8 mouse cellular contexts compared by ENCODE assay signal in the genomic region with DNA sequence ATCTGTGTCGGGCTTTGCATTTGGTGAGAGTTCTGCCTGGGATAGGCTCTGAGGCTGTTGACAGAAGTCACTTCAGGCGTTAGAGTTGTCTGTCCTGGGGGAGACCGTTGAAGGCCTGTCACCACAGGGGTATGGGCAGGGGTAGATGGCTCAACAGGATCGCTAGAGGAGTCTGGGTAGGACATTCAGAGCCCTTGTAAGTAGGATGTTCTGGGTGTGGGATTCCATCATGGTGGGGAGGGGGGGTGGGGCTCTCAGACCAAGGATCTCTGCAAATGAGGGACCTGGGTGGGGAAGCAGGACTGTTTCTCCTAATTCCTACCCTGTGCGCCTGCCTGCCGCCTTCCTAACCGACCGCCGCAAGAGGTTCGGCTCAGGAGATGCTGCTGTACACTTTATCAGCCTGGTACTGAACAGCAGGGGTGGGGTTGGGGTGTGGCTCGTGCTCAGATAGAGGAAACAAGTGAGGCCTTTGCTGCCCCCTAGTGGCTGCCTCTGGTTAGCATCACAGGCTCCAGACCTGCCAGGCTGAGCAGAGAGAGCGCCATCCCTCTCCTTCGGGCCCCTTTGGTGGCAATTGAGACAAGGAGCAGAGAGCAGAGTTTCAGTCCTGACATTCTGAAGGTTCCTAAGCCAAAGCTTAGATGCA. TPM values are rescaled to one million over a fixed set of nuclear protein-coding genes. Genes with fewer than 3 reads are reported as not detected.
DNase-seq lines count a peak whose midpoint lies in the region; ATAC-seq lines count a peak whose summit lies in the region.

No protein-coding gene starts in this region.

- no peak overlapping the region for H3K4me3 ChIP-seq in intestine, embryonic 16.5 days (ENCODE audit: low read length)
- H3K4me3 ChIP-seq in midbrain, embryonic 10.5 days, result peak overlapping the region; percentile 17; the same call in 1 of the 2 replicates

- intact Hi-C loops in left cerebral cortex, postnatal 25 days (cut with DNase I), result no loop called here

- peak; percentile 56 for ATAC-seq in intestine, embryonic 16.5 days

- DNase-seq in adrenal gland, adult (ENCODE audit: inconsistent age in 2 of 2, low spot score in 1 of 2), result peak; percentile 91 to 97
- peak; percentile 89 for DNase-seq in embryo, embryonic 11 days
- DNase-seq in gastrocnemius, postnatal 4 days (ENCODE audit: low spot score in 2 of 2), result peak; percentile 89 to 93
- DNase-seq in left cerebral cortex, postnatal 25 days (ENCODE audit: low spot score in 2 of 2), result peak; percentile 90 to 93
- peak; percentile 88 for DNase-seq in midbrain, embryonic 10.5 days (ENCODE audit: low spot score)
- peak; percentile 85 for DNase-seq in right cerebral cortex, postnatal 36 days (ENCODE audit: low spot score in 2 of 2)
- DNase-seq in urinary bladder, postnatal 4 days (ENCODE audit: low spot score in 2 of 2), result peak; percentile 82 to 92

- H3K9ac ChIP-seq in intestine, embryonic 16.5 days (ENCODE audit: low read depth, low read length), result peak overlapping the region; percentile 51; the same call in 1 of the 2 replicates

- H3K27me3 ChIP-seq in intestine, embryonic 16.5 days (replicated peaks; ENCODE audit: control insufficient read depth, insufficient read depth, low read length), result no peaks in the 10 kb centered on the region
- H3K27me3 ChIP-seq in midbrain, embryonic 10.5 days (ENCODE audit: low read depth, poor library complexity, severe bottlenecking), result peaks cover 26% of the 10 kb centered on the region

- H3K4me2 ChIP-seq in intestine, embryonic 16.5 days (ENCODE audit: low read depth, low read length), result peak overlapping the region; percentile 42

- no peaks in the 10 kb centered on the region for H3K9me3 ChIP-seq in intestine, embryonic 16.5 days (ENCODE audit: control insufficient read depth, low read length)
- H3K9me3 ChIP-seq in midbrain, embryonic 10.5 days (replicated peaks), result no peaks in the 10 kb centered on the region

- H3K27ac ChIP-seq in intestine, embryonic 16.5 days (ENCODE audit: low read length), result peak overlapping the region; percentile 92
- H3K27ac ChIP-seq in midbrain, embryonic 10.5 days (replicated peaks), result no peak overlapping the region

- H3K4me1 ChIP-seq in intestine, embryonic 16.5 days (ENCODE audit: control insufficient read depth, insufficient read depth, low read length), result peaks cover 34% of the 10 kb centered on the region
- peaks cover 25% of the 10 kb centered on the region for H3K4me1 ChIP-seq in midbrain, embryonic 10.5 days

- WGBS in intestine, embryonic 16.5 days, result 8% methylated on average over 13 of the region's 13 CpGs
- WGBS in midbrain, embryonic 10.5 days, result 21% methylated on average over 13 of the region's 13 CpGs

- peaks cover 5% of the 10 kb centered on the region; the same call in 1 of the 2 replicates for H3K36me3 ChIP-seq in intestine, embryonic 16.5 days (ENCODE audit: control insufficient read depth, insufficient read depth, low read length)
- H3K36me3 ChIP-seq in midbrain, embryonic 10.5 days, result no peaks in the 10 kb centered on the region

RNA-seq across cellular contexts. Expression of gene Lgals2, which starts 3.7 kb away (rescaled TPM):
- not detected for total RNA-seq in gastrocnemius, postnatal 4 days (2021)
- 1,298 and 1,309 TPM in 2 replicates for polyA plus RNA-seq in intestine, embryonic 16.5 days (2015; fragmentation: Nextera tagmentation; extraction: Ambion mirVana)
- not detected for total RNA-seq in left cerebral cortex, postnatal 25 days (2021)
- not detected in 2 replicates for polyA plus RNA-seq in midbrain, embryonic 10.5 days (2016; fragmentation: Nextera tagmentation; extraction: Ambion mirVana)

RNA-seq across cellular contexts. Expression of gene Cdc42ep1, which starts 9.2 kb away (rescaled TPM):
- 10 to 100 TPM; 43.2 to 47.6 TPM for total RNA-seq in gastrocnemius, postnatal 4 days (2021)
- 34.5 and 36.1 TPM in 2 replicates for polyA plus RNA-seq in intestine, embryonic 16.5 days (2015; fragmentation: Nextera tagmentation; extraction: Ambion mirVana)
- total RNA-seq in left cerebral cortex, postnatal 25 days (2021), result 10 to 100 TPM; 11.9 to 13.2 TPM
- 12.9 and 14.3 TPM in 2 replicates for polyA plus RNA-seq in midbrain, embryonic 10.5 days (2016; fragmentation: Nextera tagmentation; extraction: Ambion mirVana)

RNA-seq across cellular contexts. Expression of gene Gga1, which starts 25.4 kb away (rescaled TPM):
- total RNA-seq in gastrocnemius, postnatal 4 days (2021), result 10 to 100 TPM; 36.8 to 40.9 TPM
- polyA plus RNA-seq in intestine, embryonic 16.5 days (2015; fragmentation: Nextera tagmentation; extraction: Ambion mirVana), result 56.3 and 57.4 TPM in 2 replicates
- 10 to 100 TPM; 58.0 to 61.2 TPM for total RNA-seq in left cerebral cortex, postnatal 25 days (2021)
- polyA plus RNA-seq in midbrain, embryonic 10.5 days (2016; fragmentation: Nextera tagmentation; extraction: Ambion mirVana), result 47.1 and 52.8 TPM in 2 replicates

RNA-seq across cellular contexts. Expression of gene Gm49510, which starts 47.8 kb away (rescaled TPM):
- total RNA-seq in gastrocnemius, postnatal 4 days (2021), result not detected
- 0.21 and 0.55 TPM in 2 replicates for polyA plus RNA-seq in intestine, embryonic 16.5 days (2015; fragmentation: Nextera tagmentation; extraction: Ambion mirVana)
- under 1 TPM; 0.48 to 0.73 TPM for total RNA-seq in left cerebral cortex, postnatal 25 days (2021)
- 0.12 TPM in 1 of 2 replicates, not detected in the other for polyA plus RNA-seq in midbrain, embryonic 10.5 days (2016; fragmentation: Nextera tagmentation; extraction: Ambion mirVana)

RNA-seq across cellular contexts. Expression of gene Sh3bp1, which starts 47.9 kb away (rescaled TPM):
- 10 to 100 TPM; 14.6 to 16.4 TPM for total RNA-seq in gastrocnemius, postnatal 4 days (2021)
- polyA plus RNA-seq in intestine, embryonic 16.5 days (2015; fragmentation: Nextera tagmentation; extraction: Ambion mirVana), result 21.5 and 23.3 TPM in 2 replicates
- 10 to 100 TPM; 20.4 to 24.3 TPM for total RNA-seq in left cerebral cortex, postnatal 25 days (2021)
- 16.5 and 18.7 TPM in 2 replicates for polyA plus RNA-seq in midbrain, embryonic 10.5 days (2016; fragmentation: Nextera tagmentation; extraction: Ambion mirVana)
